Comparison of ENCODE assay signal across 9 mouse cellular contexts in genomic region chr13:30186456-30186855, GRCm38 (mm10). TPM values are rescaled to one million over a fixed set of nuclear protein-coding genes. Genes with fewer than 3 reads are reported as not detected.
DNase-seq lines count a peak whose midpoint lies in the region; ATAC-seq lines count a peak whose summit lies in the region.
"Had no signal": no experiment of that assay in that cellular context is flagged by ENCODE, and none has a peak within 500 bp of the region (broad histone marks: within the 10 kb centered on the region; RNA-seq: fewer than 3 reads in every experiment).

No protein-coding gene starts in this region.

- intact Hi-C loops in heart, postnatal 36 days (cut with DNase I), result no loop called here

- 18% methylated on average over 8 of the region's 8 CpGs for WGBS in forebrain, embryonic 15.5 days
- WGBS in midbrain, embryonic 13.5 days, result 48% methylated on average over 8 of the region's 8 CpGs

- H3K36me3 ChIP-seq in forebrain, embryonic 15.5 days, result no peaks in the 10 kb centered on the region
- H3K36me3 ChIP-seq in midbrain, embryonic 13.5 days, result no peaks in the 10 kb centered on the region

- no peak overlapping the region for H3K4me3 ChIP-seq in forebrain, embryonic 15.5 days
- no peak overlapping the region for H3K4me3 ChIP-seq in midbrain, embryonic 13.5 days (replicated peaks)

- peaks cover 10% of the 10 kb centered on the region; the same call in 1 of the 2 replicates for H3K4me1 ChIP-seq in forebrain, embryonic 15.5 days
- peaks cover 11% of the 10 kb centered on the region for H3K4me1 ChIP-seq in midbrain, embryonic 13.5 days (replicated peaks)

- DNase-seq in heart, adult 11 months, result peak; percentile 70
- DNase-seq in heart, postnatal 36 days, result no peak
- peak; percentile 30 to 33 for DNase-seq in layer of hippocampus, postnatal 25 days (ENCODE audit: extremely low spot score in 1 of 2, low spot score in 1 of 2)
- DNase-seq in spleen, postnatal 10 days (ENCODE audit: low spot score in 2 of 2), result no peak
- no peak for DNase-seq in adrenal gland, postnatal 36 days

- H3K27ac ChIP-seq in forebrain, embryonic 15.5 days (replicated peaks), result no peak overlapping the region
- H3K27ac ChIP-seq in midbrain, embryonic 13.5 days, result no peak overlapping the region
- H3K27ac ChIP-seq: macrophage had no signal

- H3K27me3 ChIP-seq in forebrain, embryonic 15.5 days, result no peaks in the 10 kb centered on the region
- H3K27me3 ChIP-seq in midbrain, embryonic 13.5 days, result no peaks in the 10 kb centered on the region

- no peak overlapping the region for H3K4me2 ChIP-seq in forebrain, embryonic 15.5 days (replicated peaks)
- no peak overlapping the region for H3K4me2 ChIP-seq in midbrain, embryonic 13.5 days (replicated peaks)

- no peak overlapping the region for H3K9ac ChIP-seq in forebrain, embryonic 15.5 days (replicated peaks)
- H3K9ac ChIP-seq in midbrain, embryonic 13.5 days (replicated peaks), result no peak overlapping the region

- ATAC-seq in forebrain, embryonic 15.5 days (replicated peaks), result peak; percentile 92
- peak; percentile 83 for ATAC-seq in midbrain, embryonic 13.5 days
- no peak for ATAC-seq in inflammation-experienced regulatory T-cells, adult 6 months

- H3K9me3 ChIP-seq in forebrain, embryonic 15.5 days, result no peaks in the 10 kb centered on the region
- no peaks in the 10 kb centered on the region for H3K9me3 ChIP-seq in midbrain, embryonic 13.5 days

RNA-seq across cellular contexts. Expression of gene Mboat1, which starts 50.2 kb away (rescaled TPM):
- total RNA-seq in heart, postnatal 36 days (2021), result 1 to 10 TPM; 1.2 TPM
- polyA plus RNA-seq in forebrain, embryonic 15.5 days (2015; fragmentation: Nextera tagmentation; extraction: Ambion mirVana), result 2.2 and 2.9 TPM in 2 replicates
- total RNA-seq in layer of hippocampus, postnatal 25 days (2021), result 1 to 10 TPM in 1 of 2 experiments, under 1 TPM in 1; 0.94 to 1.7 TPM
- 3.0 and 3.4 TPM in 2 replicates for polyA plus RNA-seq in midbrain, embryonic 13.5 days (2015; fragmentation: Nextera tagmentation; extraction: Ambion mirVana)
- total RNA-seq in adrenal gland, postnatal 36 days (2021), result 1 to 10 TPM; 3.8 to 5.4 TPM
- polyA plus RNA-seq in inflammation-experienced regulatory T-cells, adult 6 months (2017; shearing (Covaris generic)), result 10 to 100 TPM; 15.5 to 17.2 (median 16.0) TPM

Comparison
In these comparisons a context has a peak if more than half of its experiments do, and no peak if none do; other contexts are left out.
1. DNase-seq: peak in heart, adult 11 months (single experiment) and layer of hippocampus, postnatal 25 days (2 of 2); none in heart, postnatal 36 days (0 of 2), spleen, postnatal 10 days (0 of 2) and adrenal gland, postnatal 36 days (0 of 2).